8 mouse cellular contexts compared by ENCODE assay signal in the genomic region with DNA sequence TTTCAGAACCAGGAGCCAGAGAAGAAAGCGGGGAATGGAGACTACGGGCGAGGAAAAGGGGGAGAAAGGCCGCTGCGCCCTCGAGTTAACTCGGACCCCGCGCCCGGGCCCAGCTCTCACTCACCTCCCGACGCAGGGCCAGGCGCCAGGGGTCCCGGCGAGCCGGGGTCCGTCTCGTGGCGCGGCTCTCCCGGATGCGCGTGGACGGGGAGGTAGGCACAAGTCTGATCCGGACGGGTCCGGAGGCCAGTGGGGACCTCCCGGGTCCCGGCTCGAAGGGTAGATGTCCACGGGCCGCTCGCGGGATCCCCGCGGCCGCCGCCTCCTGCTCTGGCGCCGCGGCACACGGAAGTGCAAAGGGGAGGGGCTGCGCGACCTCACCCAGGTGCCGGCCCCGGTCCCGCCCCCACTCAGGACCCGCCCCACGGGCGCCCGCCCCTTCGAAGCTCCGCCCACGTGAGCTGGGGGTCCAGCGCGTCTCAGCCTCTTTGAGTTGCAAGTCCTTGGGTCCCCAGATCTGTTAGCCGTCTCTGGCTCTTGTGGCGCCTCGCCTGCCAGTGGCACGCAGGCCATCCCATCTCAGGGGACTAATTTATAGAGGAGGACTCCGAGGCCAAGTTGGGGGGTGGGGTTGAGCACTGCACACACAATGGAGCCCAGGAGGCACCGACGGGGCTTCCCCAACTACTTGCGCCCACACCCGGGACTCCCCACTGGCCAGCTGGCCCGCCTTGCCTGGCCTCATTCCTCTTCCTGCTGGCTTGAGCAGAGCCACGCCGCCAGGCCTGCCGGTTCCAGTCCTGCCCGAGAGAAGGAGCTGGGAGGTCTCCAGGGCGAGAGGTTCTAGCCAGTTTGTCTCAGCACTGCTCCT. TPM values are rescaled to one million over a fixed set of nuclear protein-coding genes. Genes with fewer than 3 reads are reported as not detected.
DNase-seq lines count a peak whose midpoint lies in the region; ATAC-seq and TF ChIP-seq lines count a peak whose summit lies in the region.

A gene (minus strand): TSS at position 355 of the 871 bp plus-strand sequence.

- under 1% methylated on average over 69 of the region's 71 CpGs for WGBS in heart, embryonic 15.5 days
- under 1% methylated on average over 71 of the region's 71 CpGs for WGBS in liver, embryonic 16.5 days (ENCODE audit: insufficient replicate concordance)
- WGBS in neural tube, embryonic 12.5 days = under 1% methylated on average over 60 of the region's 71 CpGs

- peak; percentile 60 for DNase-seq in fibroblast of lung, adult 2 months (ENCODE audit: low read depth)
- peak; percentile 92 for DNase-seq in kidney, postnatal 14 days
- peak; percentile 86 to 89 for DNase-seq in thymus, adult 18-20 months

- ATAC-seq in heart, embryonic 15.5 days (replicated peaks; ENCODE audit: insufficient number of reproducible peaks, insufficient read depth, low FRiP score, low read depth) = peak; percentile 78
- peak; percentile 82 for ATAC-seq in liver, embryonic 16.5 days (ENCODE audit: low read depth)
- ATAC-seq in neural tube, embryonic 12.5 days (ENCODE audit: low FRiP score, low read depth) = peak; percentile 66

- no peaks in the 10 kb centered on the region for H3K9me3 ChIP-seq in E14TG2a.4 (ENCODE audit: low read length)
- H3K9me3 ChIP-seq in heart, embryonic 15.5 days (replicated peaks) = no peaks in the 10 kb centered on the region
- no peaks in the 10 kb centered on the region for H3K9me3 ChIP-seq in liver, embryonic 16.5 days (replicated peaks; ENCODE audit: control insufficient read depth, low read length)
- no peaks in the 10 kb centered on the region for H3K9me3 ChIP-seq in neural tube, embryonic 12.5 days

- peak within 1 kb of the TSS; percentile 85 for H3K4me2 ChIP-seq in heart, embryonic 15.5 days
- H3K4me2 ChIP-seq in liver, embryonic 16.5 days (ENCODE audit: low read depth, low read length) = peak within 1 kb of the TSS; percentile 96
- peak within 1 kb of the TSS; percentile 63 for H3K4me2 ChIP-seq in neural tube, embryonic 12.5 days (replicated peaks)

- peak within 1 kb of the TSS; percentile 81 for H3K9ac ChIP-seq in heart, embryonic 15.5 days
- peak within 1 kb of the TSS; percentile 75 for H3K9ac ChIP-seq in liver, embryonic 16.5 days (ENCODE audit: low read depth, low read length)
- H3K9ac ChIP-seq in neural tube, embryonic 12.5 days = peak within 1 kb of the TSS; percentile 66

- no peaks in the 10 kb centered on the region for H3K36me3 ChIP-seq in E14TG2a.4 (ENCODE audit: insufficient read depth, low read length)
- H3K36me3 ChIP-seq in heart, embryonic 15.5 days = no peaks in the 10 kb centered on the region
- H3K36me3 ChIP-seq in liver, embryonic 16.5 days (ENCODE audit: control insufficient read depth, insufficient read depth) = no peaks in the 10 kb centered on the region
- H3K36me3 ChIP-seq in neural tube, embryonic 12.5 days = no peaks in the 10 kb centered on the region

- peak within 1 kb of the TSS; percentile 46 for H3K27ac ChIP-seq in brown adipose tissue, adult 24 weeks (replicated peaks; ENCODE audit: low read depth, low read length)
- H3K27ac ChIP-seq in heart, embryonic 15.5 days = peak within 1 kb of the TSS; percentile 73
- H3K27ac ChIP-seq in liver, embryonic 16.5 days (ENCODE audit: low read length) = peak within 1 kb of the TSS; percentile 72
- peak within 1 kb of the TSS; percentile 46; the same call in 1 of the 2 replicates for H3K27ac ChIP-seq in neural tube, embryonic 12.5 days

- H3K27me3 ChIP-seq in E14TG2a.4 (ENCODE audit: insufficient read depth, low read length) = peaks cover 64% of the 10 kb centered on the region
- no peaks in the 10 kb centered on the region for H3K27me3 ChIP-seq in heart, embryonic 15.5 days
- no peaks in the 10 kb centered on the region for H3K27me3 ChIP-seq in liver, embryonic 16.5 days (ENCODE audit: control insufficient read depth, insufficient read depth, low read depth, low read length)
- H3K27me3 ChIP-seq in neural tube, embryonic 12.5 days (replicated peaks) = 0 out of 2 replicates have a peak, but pooled peaks cover 8% of the 10 kb centered on the region

- H3K4me3 ChIP-seq in E14TG2a.4 (replicated peaks; ENCODE audit: low read length) = peak within 1 kb of the TSS; percentile 91
- peak within 1 kb of the TSS; percentile 90 for H3K4me3 ChIP-seq in brown adipose tissue, adult 24 weeks (ENCODE audit: insufficient read depth, low read depth, low read length)
- H3K4me3 ChIP-seq in heart, embryonic 15.5 days = peak within 1 kb of the TSS; percentile 93
- peak within 1 kb of the TSS; percentile 79 for H3K4me3 ChIP-seq in liver, embryonic 16.5 days (ENCODE audit: low read depth, low read length)
- H3K4me3 ChIP-seq in neural tube, embryonic 12.5 days = peak within 1 kb of the TSS; percentile 56

- H3K4me1 ChIP-seq in E14TG2a.4 (replicated peaks; ENCODE audit: low read depth, low read length) = peaks cover 48% of the 10 kb centered on the region
- peaks cover 3% of the 10 kb centered on the region for H3K4me1 ChIP-seq in brown adipose tissue, adult 24 weeks (ENCODE audit: control insufficient read depth, insufficient read depth, insufficient read length, low read length)
- H3K4me1 ChIP-seq in heart, embryonic 15.5 days (replicated peaks) = peaks cover 55% of the 10 kb centered on the region
- H3K4me1 ChIP-seq in liver, embryonic 16.5 days (ENCODE audit: control insufficient read depth, low read depth, low read length) = peaks cover 29% of the 10 kb centered on the region
- H3K4me1 ChIP-seq in neural tube, embryonic 12.5 days = peaks cover 24% of the 10 kb centered on the region

- TF ChIP-seq CTCF in E14TG2a.4 (conservative IDR thresholded peaks at IDR 0.05; ENCODE audit: low read length) = no peak

RNA-seq across cellular contexts. Expression of the gene that starts here (rescaled TPM):
- 7.1 and 8.4 TPM in 2 replicates for polyA plus RNA-seq in brown adipose tissue, adult 24 weeks (2012; ENCODE audit: insufficient read depth, insufficient read length, missing spikeins)
- polyA plus RNA-seq in heart, embryonic 15.5 days (2015; fragmentation: Nextera tagmentation; extraction: Ambion mirVana) = 37.5 and 49.6 TPM in 2 replicates
- polyA plus RNA-seq in liver, embryonic 16.5 days (2015; fragmentation: Nextera tagmentation; extraction: Ambion mirVana) = 16.3 and 16.4 TPM in 2 replicates
- 47.4 and 54.3 TPM in 2 replicates for polyA plus RNA-seq in neural tube, embryonic 12.5 days (2016; fragmentation: Nextera tagmentation; extraction: Ambion mirVana)

Comparison
In these comparisons a context has a peak if more than half of its experiments do, and no peak if none do; other contexts are left out.
1. Peak in every context shown above with its lines: DNase-seq, ATAC-seq, H3K4me3 ChIP-seq and H3K27ac ChIP-seq.